Mouse (Mus musculus) stomach, postnatal 0 days (tissue): Measurements from ENCODE around the gene Prdm16.

ENCODE experiments used
- CTCF ChIP-seq: IDR thresholded peaks from 2 replicates; pipeline ENCODE4 v1.5.1; 2016; ENCODE audit warnings: antibody characterized with exemption, low read depth, mild to moderate bottlenecking, moderate library complexity
- EP300 ChIP-seq: optimal IDR thresholded peaks from 2 replicates; pipeline ENCODE3; 2016; ENCODE audit warnings: antibody characterized with exemption

GRCm38 (mm10) chr4:154297761-154298160, 338.9 kb downstream of the Prdm16 start:
- TF ChIP-seq EP300 (no peak), CTCF (no peak)
